Mouse (Mus musculus): ENCODE data around the gene Olfr1260. TPM values are rescaled to one million over a fixed set of nuclear protein-coding genes. Genes with fewer than 3 reads are reported as not detected.

Olfr1260 gene
- not detected in 2 replicates for polyA plus RNA-seq (2012; rRNA removed)

- Histone ChIP-seq H3K4me1 (ENCODE audit: control insufficient read depth, insufficient read depth, insufficient read length, low read length) (no peaks in the 10 kb centered on the region), H3K27me3 (ENCODE audit: control insufficient read depth, insufficient read depth, low read length) (no peaks in the 10 kb centered on the region), H3K27ac (ENCODE audit: insufficient read depth, low read depth, low read length) (no peak within 1 kb of the TSS), H3K4me3 (ENCODE audit: low read depth, low read length) (no peak within 1 kb of the TSS), H3K36me3 (ENCODE audit: control insufficient read depth, insufficient read depth, low read length) (no peaks in the 10 kb centered on the region)
- 58% methylated on average over 2 of the region's 2 CpGs for WGBS
- TF ChIP-seq CTCF (IDR thresholded peaks at IDR 0.05; ENCODE audit: extremely low read depth, insufficient read length, insufficient replicate concordance, low read depth, low read length) (no peak), POLR2A (IDR thresholded peaks at IDR 0.05; ENCODE audit: low read depth, low read length) (no peak)
These were observed at the start of gene Olfr1260 for GRCm38 (mm10) chr2:89974184-89974583. Gene Olfr1260 (plus strand): TSS chr2:89974340.

- no peaks in the 10 kb centered on the region for H3K4me1 ChIP-seq (ENCODE audit: control insufficient read depth, insufficient read depth, insufficient read length, low read length)
- H3K4me3 ChIP-seq (ENCODE audit: low read depth, low read length), result no peak within 1 kb of the TSS
- H3K27me3 ChIP-seq (ENCODE audit: control insufficient read depth, insufficient read depth, low read length), result no peaks in the 10 kb centered on the region
- TF ChIP-seq POLR2A (IDR thresholded peaks at IDR 0.05; ENCODE audit: low read depth, low read length), result no peak
- no peak for TF ChIP-seq CTCF (IDR thresholded peaks at IDR 0.05; ENCODE audit: extremely low read depth, insufficient read length, insufficient replicate concordance, low read depth, low read length)
- H3K27ac ChIP-seq (ENCODE audit: insufficient read depth, low read depth, low read length), result no peak within 1 kb of the TSS
- no peaks in the 10 kb centered on the region for H3K36me3 ChIP-seq (ENCODE audit: control insufficient read depth, insufficient read depth, low read length)
These were observed 47.1 kb upstream of the Olfr1260 start, which contains the start of gene Olfr1258 for GRCm38 (mm10) chr2:89927009-89927408. Gene Olfr1258 (plus strand): TSS chr2:89927309.

DNA sequence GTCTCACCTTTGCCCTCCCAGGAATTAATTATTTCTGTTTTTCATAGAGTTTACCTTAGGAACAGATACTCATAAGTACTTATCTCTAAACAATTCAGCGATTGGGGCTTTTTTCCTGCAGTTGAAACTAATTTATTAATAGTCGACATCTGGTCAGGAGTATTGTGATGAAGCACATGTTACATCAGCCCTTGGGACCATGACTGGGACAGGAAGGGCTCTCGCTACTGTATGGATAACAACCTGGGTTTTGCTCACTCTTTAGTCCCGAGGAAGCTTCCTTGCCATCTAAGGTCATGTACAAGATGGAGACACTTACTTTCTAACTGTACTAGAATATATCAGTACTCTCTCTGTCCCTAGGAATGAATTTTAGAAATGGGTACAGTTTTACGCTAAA is 25.6 kb upstream of the Olfr1260 start, which contains the start of gene Olfr1259:
Gene Olfr1259 (minus strand): TSS at position 101 of the 400 bp plus-strand sequence.
- Histone ChIP-seq H3K4me1 (ENCODE audit: control insufficient read depth, insufficient read depth, insufficient read length, low read length) (no peaks in the 10 kb centered on the region), H3K36me3 (ENCODE audit: control insufficient read depth, insufficient read depth, low read length) (no peaks in the 10 kb centered on the region), H3K4me3 (ENCODE audit: low read depth, low read length) (no peak within 1 kb of the TSS), H3K27ac (ENCODE audit: insufficient read depth, low read depth, low read length) (no peak within 1 kb of the TSS), H3K27me3 (ENCODE audit: control insufficient read depth, insufficient read depth, low read length) (no peaks in the 10 kb centered on the region)
- TF ChIP-seq POLR2A (IDR thresholded peaks at IDR 0.05; ENCODE audit: low read depth, low read length), result no peak
- no peak for TF ChIP-seq CTCF (IDR thresholded peaks at IDR 0.05; ENCODE audit: extremely low read depth, insufficient read length, insufficient replicate concordance, low read depth, low read length)
- 78% methylated on average over 5 of the region's 5 CpGs for WGBS

DNA sequence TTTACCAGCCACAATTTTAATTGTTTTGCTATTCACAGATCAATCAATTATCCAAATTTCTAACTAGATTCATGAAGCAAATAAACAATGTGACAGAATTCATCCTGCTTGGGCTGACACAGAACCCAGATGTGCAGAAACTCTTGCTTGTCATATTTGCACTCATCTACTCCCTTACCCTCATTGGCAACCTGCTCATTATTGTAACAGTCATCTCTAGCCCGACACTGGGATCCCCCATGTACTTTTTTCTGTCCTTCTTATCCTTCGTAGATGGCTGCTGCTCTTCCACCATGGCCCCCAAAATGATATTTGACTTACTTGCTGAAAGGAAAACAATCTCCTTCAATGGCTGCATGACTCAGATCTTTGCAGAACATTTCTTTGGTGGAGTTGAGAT is 3.6 kb downstream of the Olfr1260 start:
- Histone ChIP-seq H3K4me3 (ENCODE audit: low read depth, low read length) (no peak overlapping the region), H3K27ac (ENCODE audit: insufficient read depth, low read depth, low read length) (no peak overlapping the region), H3K4me1 (ENCODE audit: control insufficient read depth, insufficient read depth, insufficient read length, low read length) (no peaks in the 10 kb centered on the region), H3K27me3 (ENCODE audit: control insufficient read depth, insufficient read depth, low read length) (no peaks in the 10 kb centered on the region), H3K36me3 (ENCODE audit: control insufficient read depth, insufficient read depth, low read length) (no peaks in the 10 kb centered on the region)
- WGBS, result 69% methylated on average over 2 of the region's 2 CpGs
- no peak for TF ChIP-seq POLR2A (IDR thresholded peaks at IDR 0.05; ENCODE audit: low read depth, low read length)
- no peak for TF ChIP-seq CTCF (IDR thresholded peaks at IDR 0.05; ENCODE audit: extremely low read depth, insufficient read length, insufficient replicate concordance, low read depth, low read length)

DNA sequence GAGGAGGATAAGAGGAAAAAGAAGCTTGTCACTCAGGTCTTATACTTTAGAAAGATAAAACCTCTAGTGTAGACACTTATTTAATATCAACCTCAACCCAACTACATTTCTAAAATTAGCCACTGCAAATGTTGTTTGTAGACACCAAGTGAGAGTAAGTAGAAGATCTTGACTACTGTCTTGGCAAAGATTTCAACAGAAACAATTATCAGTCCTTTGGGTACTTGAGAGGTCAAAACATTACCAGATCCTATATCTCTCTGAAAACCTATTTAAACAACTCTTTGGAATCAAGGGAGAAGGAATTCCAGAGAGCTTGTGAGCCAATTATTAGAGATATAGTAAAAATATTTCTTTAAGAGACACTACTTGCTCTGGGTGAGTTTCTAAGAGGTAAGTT is 16.8 kb downstream of the Olfr1260 start, which contains the start of gene Olfr1261:
Gene Olfr1261 (plus strand): TSS at position 301 of the 400 bp plus-strand sequence.
- no peaks in the 10 kb centered on the region for H3K4me1 ChIP-seq (ENCODE audit: control insufficient read depth, insufficient read depth, insufficient read length, low read length)

DNA sequence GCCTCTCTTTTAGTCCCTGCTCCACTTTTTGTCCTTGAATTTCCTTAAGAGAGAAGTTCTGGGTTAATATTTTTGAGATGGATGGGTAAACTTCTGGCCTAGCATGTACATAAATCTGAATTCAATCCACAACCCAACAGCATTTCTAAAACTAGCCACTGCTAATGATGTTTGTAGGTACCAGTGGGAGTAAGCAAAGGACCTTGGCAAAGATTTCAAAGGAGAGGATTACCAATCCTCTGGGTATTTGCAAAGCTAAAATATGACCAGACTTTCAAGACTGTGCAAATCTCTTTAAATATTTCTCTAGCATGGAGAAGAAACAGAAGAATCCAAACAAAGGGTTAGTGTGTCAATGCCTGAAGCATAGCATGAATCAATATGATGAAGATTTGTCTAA is 25.7 kb downstream of the Olfr1260 start, which contains the start of gene Olfr1262:
Gene Olfr1262 (plus strand): TSS at position 301 of the 400 bp plus-strand sequence.
- TF ChIP-seq CTCF (IDR thresholded peaks at IDR 0.05; ENCODE audit: extremely low read depth, insufficient read length, insufficient replicate concordance, low read depth, low read length) (no peak), POLR2A (IDR thresholded peaks at IDR 0.05; ENCODE audit: low read depth, low read length) (no peak)
- H3K36me3 ChIP-seq (ENCODE audit: control insufficient read depth, insufficient read depth, low read length), result no peaks in the 10 kb centered on the region
- no peaks in the 10 kb centered on the region for H3K4me1 ChIP-seq (ENCODE audit: control insufficient read depth, insufficient read depth, insufficient read length, low read length)
- H3K27me3 ChIP-seq (ENCODE audit: control insufficient read depth, insufficient read depth, low read length), result no peaks in the 10 kb centered on the region
- H3K27ac ChIP-seq (ENCODE audit: insufficient read depth, low read depth, low read length), result no peak within 1 kb of the TSS
- H3K4me3 ChIP-seq (ENCODE audit: low read depth, low read length), result no peak within 1 kb of the TSS

More for the DNA sequence above, 16.8 kb downstream of the Olfr1260 start, which contains the start of gene Olfr1261:
- no peak within 1 kb of the TSS for H3K4me3 ChIP-seq (ENCODE audit: low read depth, low read length)
- no peak within 1 kb of the TSS for H3K27ac ChIP-seq (ENCODE audit: insufficient read depth, low read depth, low read length)
- TF ChIP-seq POLR2A (IDR thresholded peaks at IDR 0.05; ENCODE audit: low read depth, low read length), result no peak
- TF ChIP-seq CTCF (IDR thresholded peaks at IDR 0.05; ENCODE audit: extremely low read depth, insufficient read length, insufficient replicate concordance, low read depth, low read length), result no peak
- no peaks in the 10 kb centered on the region for H3K27me3 ChIP-seq (ENCODE audit: control insufficient read depth, insufficient read depth, low read length)
- H3K36me3 ChIP-seq (ENCODE audit: control insufficient read depth, insufficient read depth, low read length), result no peaks in the 10 kb centered on the region

DNA sequence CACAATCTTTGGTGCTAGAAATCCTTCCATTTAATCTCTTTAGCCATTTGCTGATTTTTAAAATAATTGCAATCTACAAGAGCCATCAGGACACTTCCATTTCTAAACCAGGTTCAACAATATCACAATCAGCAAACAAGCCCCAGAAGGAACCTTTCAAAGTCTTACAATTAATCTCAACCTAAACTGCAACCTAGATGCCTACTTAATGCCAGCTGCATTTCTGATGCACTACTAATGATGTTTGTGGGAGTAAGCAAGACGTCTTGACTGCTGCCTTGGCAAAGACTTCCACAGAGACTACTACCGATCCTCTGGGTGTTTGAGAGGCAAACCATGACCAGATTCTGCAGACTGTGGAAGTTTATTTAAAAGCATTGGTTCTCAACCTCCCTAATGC is 37.7 kb downstream of the Olfr1260 start, which contains the start of gene Olfr1263:
Gene Olfr1263 (plus strand): TSS at position 301 of the 400 bp plus-strand sequence.
- H3K27ac ChIP-seq (ENCODE audit: insufficient read depth, low read depth, low read length), result no peak within 1 kb of the TSS
- H3K36me3 ChIP-seq (ENCODE audit: control insufficient read depth, insufficient read depth, low read length), result no peaks in the 10 kb centered on the region
- TF ChIP-seq POLR2A (IDR thresholded peaks at IDR 0.05; ENCODE audit: low read depth, low read length), result no peak
- TF ChIP-seq CTCF (IDR thresholded peaks at IDR 0.05; ENCODE audit: extremely low read depth, insufficient read length, insufficient replicate concordance, low read depth, low read length), result no peak
- no peaks in the 10 kb centered on the region for H3K27me3 ChIP-seq (ENCODE audit: control insufficient read depth, insufficient read depth, low read length)
- WGBS, result 84% methylated on average over 2 of the region's 2 CpGs
- no peak within 1 kb of the TSS for H3K4me3 ChIP-seq (ENCODE audit: low read depth, low read length)
- H3K4me1 ChIP-seq (ENCODE audit: control insufficient read depth, insufficient read depth, insufficient read length, low read length), result no peaks in the 10 kb centered on the region
